Mouse (Mus musculus): ENCODE results near the gene Xirp1. TPM values are rescaled to one million over a fixed set of nuclear protein-coding genes. Genes with fewer than 3 reads are reported as not detected.

Xirp1 gene
- polyA plus RNA-seq, 1 experiment from 2014 or later, result 0.21 TPM

GRCm38 (mm10) chr9:120043115-120043514 is 19.7 kb upstream of the Xirp1 start:
- Histone ChIP-seq H3K9ac (replicated peaks; ENCODE audit: low read depth) (no peak overlapping the region), H3K27ac (ENCODE audit: low read length) (no peak overlapping the region), H3K4me1 (ENCODE audit: insufficient read depth, low read depth, low read length) (no peaks in the 10 kb centered on the region), H3K4me3 (ENCODE audit: low read depth, low read length) (no peak overlapping the region), H3K27me3 (replicated peaks; ENCODE audit: insufficient read depth, low read length) (no peaks in the 10 kb centered on the region), H3K9me3 (ENCODE audit: low read length) (no peaks in the 10 kb centered on the region), H3K4me2 (replicated peaks; ENCODE audit: low read depth, low read length) (no peak overlapping the region), H3K36me3 (ENCODE audit: insufficient read depth, low read length) (no peaks in the 10 kb centered on the region)
- whole genome bisulfite sequencing, result 68% methylated on average over 7 of the region's 7 CpGs
- ATAC-seq (0 out of 2 replicates have a peak, but pooled peaks have one; percentile 14), DNase-seq (ENCODE audit: low spot score) (peak; percentile 24)
- TF ChIP-seq EP300 (IDR thresholded peaks at IDR 0.05) (no peak), CTCF (IDR thresholded peaks at IDR 0.05) (no peak)

- Histone ChIP-seq H3K27ac (ENCODE audit: low read length) (no peak overlapping the region), H3K4me1 (ENCODE audit: insufficient read depth, low read depth, low read length) (no peaks in the 10 kb centered on the region), H3K4me2 (replicated peaks; ENCODE audit: low read depth, low read length) (no peak overlapping the region), H3K4me3 (ENCODE audit: low read depth, low read length) (no peak overlapping the region), H3K27me3 (replicated peaks; ENCODE audit: insufficient read depth, low read length) (no peaks in the 10 kb centered on the region), H3K9ac (replicated peaks; ENCODE audit: low read depth) (no peak overlapping the region), H3K9me3 (ENCODE audit: low read length) (no peaks in the 10 kb centered on the region), H3K36me3 (ENCODE audit: insufficient read depth, low read length) (no peaks in the 10 kb centered on the region)
- DNase-seq (ENCODE audit: low spot score) (no peak), ATAC-seq (no peak)
- TF ChIP-seq CTCF (IDR thresholded peaks at IDR 0.05) (no peak), EP300 (IDR thresholded peaks at IDR 0.05) (no peak)
- 75% methylated on average over 7 of the region's 7 CpGs for WGBS
Observed at GRCm38 (mm10) chr9:120037414-120037813, 14.0 kb upstream of the Xirp1 start.

- TF ChIP-seq CTCF (IDR thresholded peaks at IDR 0.05) (no peak), EP300 (IDR thresholded peaks at IDR 0.05) (no peak)
- no peaks in the 10 kb centered on the region for H3K27me3 ChIP-seq (replicated peaks; ENCODE audit: insufficient read depth, low read length)
- H3K9ac ChIP-seq (replicated peaks; ENCODE audit: low read depth), result no peak overlapping the region
- no peak overlapping the region for H3K27ac ChIP-seq (ENCODE audit: low read length)
- H3K9me3 ChIP-seq (ENCODE audit: low read length), result no peaks in the 10 kb centered on the region
- WGBS, result 76% methylated on average over 8 of the region's 8 CpGs
- H3K4me1 ChIP-seq (ENCODE audit: insufficient read depth, low read depth, low read length), result no peaks in the 10 kb centered on the region
- ATAC-seq (no peak), DNase-seq (ENCODE audit: low spot score) (no peak)
- H3K4me3 ChIP-seq (ENCODE audit: low read depth, low read length), result no peak overlapping the region
- H3K36me3 ChIP-seq (ENCODE audit: insufficient read depth, low read length), result no peaks in the 10 kb centered on the region
- no peak overlapping the region for H3K4me2 ChIP-seq (replicated peaks; ENCODE audit: low read depth, low read length)
Observed at GRCm38 (mm10) chr9:120034375-120034774, 11.0 kb upstream of the Xirp1 start.

- 50% methylated on average over 6 of the region's 6 CpGs for WGBS
- no peak for ATAC-seq
- H3K27ac ChIP-seq (ENCODE audit: low read length), result no peak overlapping the region
Observed at GRCm38 (mm10) chr9:120032710-120033109, 9.3 kb upstream of the Xirp1 start.

GRCm38 (mm10) chr9:120030421-120030820 is 7.0 kb upstream of the Xirp1 start:
- WGBS, result 71% methylated on average over 10 of the region's 10 CpGs
- Histone ChIP-seq H3K4me3 (ENCODE audit: low read depth, low read length) (no peak overlapping the region), H3K27me3 (replicated peaks; ENCODE audit: insufficient read depth, low read length) (no peaks in the 10 kb centered on the region)

More at GRCm38 (mm10) chr9:120032710-120033109, 9.3 kb upstream of the Xirp1 start:
- Histone ChIP-seq H3K4me3 (ENCODE audit: low read depth, low read length) (no peak overlapping the region), H3K9ac (replicated peaks; ENCODE audit: low read depth) (no peak overlapping the region), H3K9me3 (ENCODE audit: low read length) (no peaks in the 10 kb centered on the region), H3K27me3 (replicated peaks; ENCODE audit: insufficient read depth, low read length) (no peaks in the 10 kb centered on the region), H3K4me1 (ENCODE audit: insufficient read depth, low read depth, low read length) (no peaks in the 10 kb centered on the region), H3K36me3 (ENCODE audit: insufficient read depth, low read length) (no peaks in the 10 kb centered on the region), H3K4me2 (replicated peaks; ENCODE audit: low read depth, low read length) (no peak overlapping the region)
- TF ChIP-seq CTCF (IDR thresholded peaks at IDR 0.05) (no peak), EP300 (IDR thresholded peaks at IDR 0.05) (no peak)
- no peak for DNase-seq (ENCODE audit: low spot score)

GRCm38 (mm10) chr9:120029880-120030279 is 6.5 kb upstream of the Xirp1 start:
- H3K4me2 ChIP-seq (replicated peaks; ENCODE audit: low read depth, low read length), result no peak overlapping the region
- no peaks in the 10 kb centered on the region for H3K36me3 ChIP-seq (ENCODE audit: insufficient read depth, low read length)
- DNase-seq (ENCODE audit: low spot score) (no peak), ATAC-seq (no peak)
- H3K9me3 ChIP-seq (ENCODE audit: low read length), result no peaks in the 10 kb centered on the region
- H3K4me3 ChIP-seq (ENCODE audit: low read depth, low read length), result no peak overlapping the region
- H3K9ac ChIP-seq (replicated peaks; ENCODE audit: low read depth), result no peak overlapping the region
- WGBS, result 90% methylated on average over 6 of the region's 6 CpGs
- H3K4me1 ChIP-seq (ENCODE audit: insufficient read depth, low read depth, low read length), result no peaks in the 10 kb centered on the region
- no peak overlapping the region for H3K27ac ChIP-seq (ENCODE audit: low read length)
- H3K27me3 ChIP-seq (replicated peaks; ENCODE audit: insufficient read depth, low read length), result no peaks in the 10 kb centered on the region
- TF ChIP-seq EP300 (IDR thresholded peaks at IDR 0.05) (no peak), CTCF (IDR thresholded peaks at IDR 0.05) (no peak)

More at GRCm38 (mm10) chr9:120030421-120030820, 7.0 kb upstream of the Xirp1 start:
- DNase-seq (ENCODE audit: low spot score) (no peak), ATAC-seq (no peak)
- H3K9me3 ChIP-seq (ENCODE audit: low read length), result no peaks in the 10 kb centered on the region
- no peak overlapping the region for H3K9ac ChIP-seq (replicated peaks; ENCODE audit: low read depth)
- H3K4me1 ChIP-seq (ENCODE audit: insufficient read depth, low read depth, low read length), result no peaks in the 10 kb centered on the region
- TF ChIP-seq CTCF (IDR thresholded peaks at IDR 0.05) (no peak), EP300 (IDR thresholded peaks at IDR 0.05) (no peak)
- no peak overlapping the region for H3K27ac ChIP-seq (ENCODE audit: low read length)
- H3K4me2 ChIP-seq (replicated peaks; ENCODE audit: low read depth, low read length), result no peak overlapping the region
- H3K36me3 ChIP-seq (ENCODE audit: insufficient read depth, low read length), result no peaks in the 10 kb centered on the region
